Mouse (Mus musculus): Measurements from ENCODE around the gene Prpf31.

DNA sequence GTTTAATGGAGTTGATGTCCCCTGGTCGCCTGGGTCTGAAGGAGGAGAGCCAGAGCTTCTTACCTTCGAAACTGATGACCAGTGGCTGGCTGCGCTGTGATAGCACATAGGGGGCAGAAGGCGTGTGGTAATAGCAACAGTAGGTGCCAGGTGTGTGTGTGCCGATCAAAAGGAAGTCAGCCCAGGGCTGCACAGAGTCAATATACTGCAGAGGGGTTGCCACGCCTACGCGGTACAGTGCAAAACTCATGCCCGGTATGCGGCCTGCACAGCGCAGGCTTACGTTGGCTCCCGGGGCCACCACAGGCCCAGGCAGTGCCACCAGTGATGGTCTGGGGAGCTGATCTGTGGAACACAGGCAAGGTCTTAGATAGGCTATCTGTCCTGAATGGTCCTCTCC is 18.8 kb upstream of the Prpf31 start:
- no peak for TF ChIP-seq CTCF (IDR thresholded peaks at IDR 0.05; ENCODE audit: extremely low read depth, insufficient read depth, insufficient read length, insufficient replicate concordance)
- TF ChIP-seq POLR2A (IDR thresholded peaks at IDR 0.05; ENCODE audit: low read depth, low read length), result no peak
